Mouse (Mus musculus): Measurements from ENCODE around the gene Cyp4f14. TPM values are rescaled to one million over a fixed set of nuclear protein-coding genes. Genes with fewer than 3 reads are reported as not detected.

Cyp4f14 gene
- polyA plus RNA-seq, 1 experiment from 2014 or later: not detected

DNA sequence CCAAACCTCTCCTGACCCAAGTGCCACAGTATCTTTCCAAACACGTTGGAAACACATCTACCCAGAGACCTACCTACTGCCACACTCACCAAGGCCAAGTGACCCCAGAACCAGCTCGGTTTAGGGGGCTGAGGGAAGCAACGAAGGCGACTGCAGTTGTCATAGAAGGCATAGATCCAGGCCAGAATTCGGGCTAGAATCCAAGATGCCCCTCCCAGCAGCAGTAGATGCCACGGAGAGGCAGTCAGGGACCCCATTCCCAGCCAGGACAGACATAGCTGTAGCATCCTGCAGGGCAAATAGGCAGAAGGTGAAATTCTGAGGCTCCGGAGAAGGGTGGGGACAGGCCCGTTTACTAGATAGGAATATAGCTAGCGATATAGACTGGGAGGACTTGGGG is 29.6 kb upstream of the Cyp4f14 start:
- TF ChIP-seq CTCF (IDR thresholded peaks at IDR 0.05; ENCODE audit: low read depth): no peak
- WGBS: 50% methylated on average over 9 of the region's 9 CpGs
- H3K4me3 ChIP-seq (ENCODE audit: low read depth, low read length): peak overlapping the region; percentile 62
- peak overlapping the region; percentile 67 for H3K9ac ChIP-seq
- no peak for ATAC-seq (ENCODE audit: insufficient read depth)
- no peak for DNase-seq
- 0 out of 2 replicates have a peak, but pooled peaks cover 4% of the 10 kb centered on the region for H3K4me1 ChIP-seq (ENCODE audit: insufficient read depth)
- H3K4me2 ChIP-seq: peak overlapping the region; percentile 86
- H3K36me3 ChIP-seq (ENCODE audit: insufficient read depth): no peaks in the 10 kb centered on the region
- H3K9me3 ChIP-seq (ENCODE audit: low read depth, low read length): no peaks in the 10 kb centered on the region
- peak overlapping the region; percentile 82 for H3K27ac ChIP-seq (ENCODE audit: low read depth)
- H3K27me3 ChIP-seq (ENCODE audit: insufficient read depth, low read length): no peaks in the 10 kb centered on the region

DNA sequence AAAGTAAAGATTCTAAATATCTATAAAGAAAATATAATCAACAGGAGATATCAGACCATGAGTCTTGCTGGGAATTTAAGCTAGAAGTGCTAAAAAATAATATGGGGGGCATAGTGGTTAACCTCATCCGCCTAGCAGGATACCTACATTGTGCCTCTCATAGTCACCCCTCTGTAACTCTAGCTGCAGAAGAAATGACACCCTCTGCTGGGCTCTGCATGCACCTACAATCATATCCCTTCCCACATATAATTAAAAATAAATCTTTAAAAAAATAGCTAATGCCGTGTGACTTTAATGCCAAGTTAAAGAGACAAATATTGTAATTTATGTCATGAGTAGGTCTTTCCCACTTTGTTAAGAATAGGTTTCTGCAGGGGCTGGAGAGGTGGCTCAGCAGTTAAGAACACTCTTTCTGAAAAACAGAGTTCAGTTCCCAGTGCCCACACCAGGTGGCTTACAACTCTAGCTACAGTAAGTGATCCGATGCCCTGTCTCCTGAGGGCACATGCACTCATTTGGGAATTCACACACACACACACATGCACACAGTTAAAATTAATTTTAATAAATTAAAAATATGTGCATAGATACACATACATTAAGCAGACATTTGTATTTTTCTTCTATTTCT is 27.4 kb upstream of the Cyp4f14 start:
- H3K4me2 ChIP-seq: no peak overlapping the region
- no peak overlapping the region for H3K27ac ChIP-seq (ENCODE audit: low read depth)
- H3K9me3 ChIP-seq (ENCODE audit: low read depth, low read length): no peaks in the 10 kb centered on the region
- DNase-seq (no peak), ATAC-seq (ENCODE audit: insufficient read depth) (no peak)
- H3K27me3 ChIP-seq (ENCODE audit: insufficient read depth, low read length): no peaks in the 10 kb centered on the region
- H3K36me3 ChIP-seq (ENCODE audit: insufficient read depth): no peaks in the 10 kb centered on the region
- TF ChIP-seq CTCF (IDR thresholded peaks at IDR 0.05; ENCODE audit: low read depth): peak; percentile 15; the same call in 1 of the 2 replicates
- H3K9ac ChIP-seq: no peak overlapping the region
- 70% methylated on average over 3 of the region's 3 CpGs for WGBS
- no peak overlapping the region for H3K4me3 ChIP-seq (ENCODE audit: low read depth, low read length)
- 0 out of 2 replicates have a peak, but pooled peaks cover 4% of the 10 kb centered on the region for H3K4me1 ChIP-seq (ENCODE audit: insufficient read depth)

DNA sequence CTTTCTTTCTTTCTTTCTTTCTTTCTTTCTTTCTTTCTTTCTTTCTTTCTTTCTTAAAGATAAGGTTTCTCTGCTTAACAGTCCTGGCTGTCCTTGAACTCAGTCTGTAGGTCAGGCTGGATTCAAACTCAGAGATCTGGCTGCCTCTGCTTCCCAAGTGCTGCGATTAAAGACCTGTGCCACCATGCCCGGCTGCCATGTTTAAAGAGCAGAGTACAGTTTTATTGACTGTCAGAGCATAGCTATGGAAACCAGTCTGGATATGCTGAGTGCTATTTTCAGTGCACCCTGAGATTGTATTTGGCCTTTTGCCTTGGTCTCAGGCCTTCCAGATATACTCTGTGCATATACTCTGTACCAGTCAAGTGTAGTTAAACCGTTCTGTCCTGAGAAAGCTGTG is 26.5 kb upstream of the Cyp4f14 start:
- 90% methylated on average over 3 of the region's 3 CpGs for WGBS
- no peak for ATAC-seq (ENCODE audit: insufficient read depth)
- no peak overlapping the region for H3K4me3 ChIP-seq (ENCODE audit: low read depth, low read length)
- H3K27me3 ChIP-seq (ENCODE audit: insufficient read depth, low read length): no peaks in the 10 kb centered on the region
- H3K9ac ChIP-seq: no peak overlapping the region
- TF ChIP-seq CTCF (IDR thresholded peaks at IDR 0.05; ENCODE audit: low read depth): no peak
- H3K4me1 ChIP-seq (ENCODE audit: insufficient read depth): 0 out of 2 replicates have a peak, but pooled peaks cover 4% of the 10 kb centered on the region
- DNase-seq: no peak
- no peak overlapping the region for H3K4me2 ChIP-seq
- no peaks in the 10 kb centered on the region for H3K9me3 ChIP-seq (ENCODE audit: low read depth, low read length)
- H3K36me3 ChIP-seq (ENCODE audit: insufficient read depth): no peaks in the 10 kb centered on the region
- no peak overlapping the region for H3K27ac ChIP-seq (ENCODE audit: low read depth)

GRCm38 (mm10) chr17:32939831-32940230 is 22.7 kb upstream of the Cyp4f14 start:
- no peak for ATAC-seq (ENCODE audit: insufficient read depth)
- DNase-seq: no peak
- H3K4me2 ChIP-seq: no peak overlapping the region
- no peaks in the 10 kb centered on the region for H3K9me3 ChIP-seq (ENCODE audit: low read depth, low read length)
- no peak overlapping the region for H3K27ac ChIP-seq (ENCODE audit: low read depth)
- no peak overlapping the region for H3K9ac ChIP-seq
- TF ChIP-seq CTCF (IDR thresholded peaks at IDR 0.05; ENCODE audit: low read depth): no peak
- no peak overlapping the region for H3K4me3 ChIP-seq (ENCODE audit: low read depth, low read length)
- H3K4me1 ChIP-seq (ENCODE audit: insufficient read depth): no peaks in the 10 kb centered on the region
- no peaks in the 10 kb centered on the region for H3K36me3 ChIP-seq (ENCODE audit: insufficient read depth)
- 70% methylated on average over 4 of the region's 4 CpGs for WGBS
- H3K27me3 ChIP-seq (ENCODE audit: insufficient read depth, low read length): no peaks in the 10 kb centered on the region

GRCm38 (mm10) chr17:32927803-32928202 is 10.7 kb upstream of the Cyp4f14 start:
- no peak overlapping the region for H3K27ac ChIP-seq (ENCODE audit: low read depth)
- H3K9me3 ChIP-seq (ENCODE audit: low read depth, low read length): no peaks in the 10 kb centered on the region
- H3K36me3 ChIP-seq (ENCODE audit: insufficient read depth): no peaks in the 10 kb centered on the region
- H3K9ac ChIP-seq: no peak overlapping the region
- no peaks in the 10 kb centered on the region for H3K4me1 ChIP-seq (ENCODE audit: insufficient read depth)
- H3K4me3 ChIP-seq (ENCODE audit: low read depth, low read length): no peak overlapping the region
- DNase-seq (no peak), ATAC-seq (ENCODE audit: insufficient read depth) (no peak)
- no peak for TF ChIP-seq CTCF (IDR thresholded peaks at IDR 0.05; ENCODE audit: low read depth)
- WGBS: 72% methylated on average over 5 of the region's 5 CpGs
- H3K4me2 ChIP-seq: no peak overlapping the region
- H3K27me3 ChIP-seq (ENCODE audit: insufficient read depth, low read length): no peaks in the 10 kb centered on the region

- H3K27ac ChIP-seq (ENCODE audit: low read depth): peak overlapping the region; percentile 30; the same call in 1 of the 2 replicates
- peak; percentile 96 for ATAC-seq (ENCODE audit: insufficient read depth)
- TF ChIP-seq CTCF (IDR thresholded peaks at IDR 0.05; ENCODE audit: low read depth): 0 out of 2 replicates have a peak, but pooled peaks have one; percentile 5
- no peaks in the 10 kb centered on the region for H3K36me3 ChIP-seq (ENCODE audit: insufficient read depth)
- H3K9ac ChIP-seq: peak overlapping the region; percentile 58
- peak overlapping the region; percentile 45 for H3K4me3 ChIP-seq (ENCODE audit: low read depth, low read length)
- peak; percentile 89 for DNase-seq
- no peaks in the 10 kb centered on the region for H3K9me3 ChIP-seq (ENCODE audit: low read depth, low read length)
- H3K4me1 ChIP-seq (ENCODE audit: insufficient read depth): no peaks in the 10 kb centered on the region
- 15% methylated on average over 32 of the region's 32 CpGs for WGBS
- no peaks in the 10 kb centered on the region for H3K27me3 ChIP-seq (ENCODE audit: insufficient read depth, low read length)
- peak overlapping the region; percentile 81 for H3K4me2 ChIP-seq
Observed at GRCm38 (mm10) chr17:32924658-32925312, 7.6 kb upstream of the Cyp4f14 start.

GRCm38 (mm10) chr17:32923681-32924080 is 6.5 kb upstream of the Cyp4f14 start:
- no peak for TF ChIP-seq CTCF (IDR thresholded peaks at IDR 0.05; ENCODE audit: low read depth)
- 88% methylated on average over 1 of the region's 1 CpGs for WGBS

More at GRCm38 (mm10) chr17:32923681-32924080, 6.5 kb upstream of the Cyp4f14 start:
- Histone ChIP-seq H3K9ac (no peak overlapping the region), H3K27me3 (ENCODE audit: insufficient read depth, low read length) (no peaks in the 10 kb centered on the region), H3K4me1 (ENCODE audit: insufficient read depth) (no peaks in the 10 kb centered on the region), H3K27ac (ENCODE audit: low read depth) (no peak overlapping the region), H3K36me3 (ENCODE audit: insufficient read depth) (no peaks in the 10 kb centered on the region), H3K4me2 (no peak overlapping the region), H3K4me3 (ENCODE audit: low read depth, low read length) (no peak overlapping the region), H3K9me3 (ENCODE audit: low read depth, low read length) (no peaks in the 10 kb centered on the region)
- DNase-seq: no peak
- ATAC-seq (ENCODE audit: insufficient read depth): no peak
